Mouse (Mus musculus) testis, adult 2 months (tissue): ENCODE data around the gene Nfyc. TPM values are rescaled to one million over a fixed set of nuclear protein-coding genes. Genes with fewer than 3 reads are reported as not detected.

Experiments
- H3K27ac ChIP-seq: fragments of 200-500 bp; 2 replicates; pipeline ENCODE4 v1.5.1; 2012; ENCODE audit warnings: low read depth, low read length; ENCODE audit not compliant: control insufficient read depth, insufficient read depth
- H3K27me3 ChIP-seq: fragments of 200-500 bp; 2 replicates; pipeline ENCODE4 v1.6.1; 2012; ENCODE audit warnings: mild to moderate bottlenecking, low read length, moderate library complexity; ENCODE audit not compliant: control insufficient read depth, insufficient read depth
- H3K36me3 ChIP-seq: fragments of 200-500 bp; 2 replicates; pipeline ENCODE4 v1.6.1; 2012; ENCODE audit warnings: mild to moderate bottlenecking, low read length; ENCODE audit not compliant: control insufficient read depth, insufficient read depth
- H3K4me1 ChIP-seq: fragments of 200-500 bp; 2 replicates; pipeline ENCODE4 v1.6.1; 2012; ENCODE audit warnings: low read length; ENCODE audit not compliant: control insufficient read depth, insufficient read depth
- H3K4me3 ChIP-seq: fragments of 200-500 bp; 2 replicates; pipeline ENCODE4 v1.5.1; 2012; ENCODE audit warnings: low read depth, mild to moderate bottlenecking, low read length, moderate library complexity, mixed read lengths; ENCODE audit not compliant: control insufficient read depth
- CTCF ChIP-seq: fragments of 200-500 bp; IDR thresholded peaks from 2 replicates; pipeline ENCODE4 v1.5.1; 2012; ENCODE audit warnings: low read depth, mild to moderate bottlenecking, inconsistent platforms, low read length, moderate library complexity; ENCODE audit not compliant: control insufficient read depth, insufficient read depth, insufficient replicate concordance
- POLR2A ChIP-seq: fragments of 200-500 bp; IDR thresholded peaks from 2 replicates; pipeline ENCODE4 v1.6.1; 2012; ENCODE audit warnings: low read depth, mild to moderate bottlenecking, inconsistent platforms, low read length, moderate library complexity; ENCODE audit not compliant: control insufficient read depth
- polyA plus RNA-seq: library from polyadenylated mRNA; depleted of rRNA; stranded (reverse); fragments of >200 nt; gene quantifications from 2 replicates; pipeline ENCODE4 v1.2.3, GENCODE M21; 2012

Nfyc gene
- polyA plus RNA-seq, 1 experiment, result 70.3 TPM

DNA sequence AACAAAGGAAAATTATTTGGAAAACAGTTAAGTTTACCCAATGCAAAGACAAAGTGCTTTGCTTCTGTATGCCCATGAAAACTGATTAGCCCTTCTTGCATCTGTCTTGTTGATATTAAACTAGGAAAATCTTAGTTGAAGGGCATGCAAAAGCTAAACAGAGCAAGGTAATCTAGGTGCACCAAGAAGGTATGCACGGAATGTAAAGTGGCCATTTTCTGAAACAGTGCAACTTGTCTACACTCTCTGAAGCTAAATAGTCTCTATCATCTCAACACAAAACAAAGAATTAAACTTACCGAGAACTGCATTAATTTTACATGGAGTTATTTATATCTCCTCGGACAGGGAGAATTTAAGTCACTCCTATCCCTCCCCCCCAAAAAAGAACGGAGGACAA is 16.2 kb downstream of the Nfyc start:
- Histone ChIP-seq H3K27ac (peak overlapping the region; percentile 69; the same call in 1 of the 2 replicates), H3K4me3 (peak overlapping the region; percentile 64), H3K4me1 (peaks cover 2% of the 10 kb centered on the region), H3K27me3 (no peaks in the 10 kb centered on the region), H3K36me3 (no peaks in the 10 kb centered on the region)
- no peak for TF ChIP-seq CTCF
- TF ChIP-seq POLR2A, result no peak

DNA sequence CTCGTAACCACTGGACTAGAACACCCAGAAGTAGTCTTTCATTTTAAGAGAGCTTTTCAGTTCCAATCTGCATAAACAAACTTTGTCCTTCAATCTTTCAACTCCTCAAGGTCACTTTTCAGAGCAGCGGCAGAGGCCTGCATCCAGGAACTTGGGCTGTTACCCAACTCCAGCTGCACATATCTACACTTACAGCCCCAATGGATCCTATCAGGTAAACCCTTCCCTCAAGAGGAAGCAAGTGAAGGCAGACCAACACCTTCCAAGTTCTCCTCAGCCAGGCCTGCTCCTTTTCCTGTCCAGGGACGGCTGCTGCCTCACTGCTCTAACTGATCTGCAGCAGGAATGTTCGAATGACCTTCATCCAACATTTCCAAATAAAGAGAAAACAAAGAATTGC is 17.2 kb downstream of the Nfyc start:
- H3K4me1 ChIP-seq, result peaks cover 2% of the 10 kb centered on the region
- H3K27me3 ChIP-seq, result no peaks in the 10 kb centered on the region
- TF ChIP-seq POLR2A, result no peak
- no peak for TF ChIP-seq CTCF
- H3K4me3 ChIP-seq, result peak overlapping the region; percentile 54
- no peaks in the 10 kb centered on the region for H3K36me3 ChIP-seq
- peak overlapping the region; percentile 87 for H3K27ac ChIP-seq

DNA sequence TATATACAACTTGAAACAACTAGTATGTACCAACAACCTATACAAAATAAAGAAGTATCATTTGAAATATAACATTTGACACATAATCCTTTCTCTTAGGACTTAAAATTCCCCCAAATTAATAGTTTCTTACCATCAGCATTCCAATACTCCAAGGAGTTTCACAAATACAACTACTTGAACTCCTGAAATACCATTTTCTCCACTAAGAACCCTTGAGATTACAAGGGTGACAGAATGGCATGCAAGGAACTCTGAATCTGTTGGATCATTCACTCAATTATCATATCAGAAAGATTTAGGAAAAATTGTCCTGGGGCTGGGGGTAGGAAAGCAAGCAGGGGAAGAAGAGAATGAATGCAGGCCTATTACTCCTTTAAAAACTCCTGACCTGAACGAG is 17.6 kb downstream of the Nfyc start:
- no peaks in the 10 kb centered on the region for H3K36me3 ChIP-seq
- TF ChIP-seq POLR2A, result no peak
- no peak for TF ChIP-seq CTCF
- H3K27me3 ChIP-seq, result no peaks in the 10 kb centered on the region
- peak overlapping the region; percentile 87 for H3K27ac ChIP-seq
- no peak overlapping the region for H3K4me3 ChIP-seq
- H3K4me1 ChIP-seq, result peaks cover 2% of the 10 kb centered on the region

DNA sequence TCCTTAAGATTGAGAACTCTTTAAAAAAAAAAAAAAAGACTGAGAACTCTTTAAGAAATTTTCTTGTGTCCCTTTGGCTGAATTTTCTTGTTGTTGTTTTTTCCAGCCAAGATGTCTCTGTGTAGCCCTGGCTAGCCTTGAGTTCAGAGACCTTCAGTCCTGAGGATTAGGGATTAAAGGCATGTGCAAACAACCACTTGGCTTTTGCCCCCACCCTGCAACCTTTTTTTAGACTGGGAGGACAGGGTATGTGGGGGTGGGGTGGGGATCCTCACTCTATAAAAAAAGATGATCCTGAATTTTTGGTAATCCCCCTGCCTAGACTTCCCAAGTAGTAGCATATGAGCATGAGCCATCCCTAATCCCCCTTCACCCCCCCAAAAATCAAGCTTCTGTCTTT is 25.6 kb downstream of the Nfyc start:
- no peaks in the 10 kb centered on the region for H3K27me3 ChIP-seq
- H3K4me3 ChIP-seq, result no peak overlapping the region
- 0 out of 2 replicates have a peak overlapping the region, but pooled peaks have one; percentile 3 for H3K27ac ChIP-seq
- no peaks in the 10 kb centered on the region for H3K36me3 ChIP-seq
- TF ChIP-seq CTCF, result no peak
- no peak for TF ChIP-seq POLR2A
- H3K4me1 ChIP-seq, result no peaks in the 10 kb centered on the region

DNA sequence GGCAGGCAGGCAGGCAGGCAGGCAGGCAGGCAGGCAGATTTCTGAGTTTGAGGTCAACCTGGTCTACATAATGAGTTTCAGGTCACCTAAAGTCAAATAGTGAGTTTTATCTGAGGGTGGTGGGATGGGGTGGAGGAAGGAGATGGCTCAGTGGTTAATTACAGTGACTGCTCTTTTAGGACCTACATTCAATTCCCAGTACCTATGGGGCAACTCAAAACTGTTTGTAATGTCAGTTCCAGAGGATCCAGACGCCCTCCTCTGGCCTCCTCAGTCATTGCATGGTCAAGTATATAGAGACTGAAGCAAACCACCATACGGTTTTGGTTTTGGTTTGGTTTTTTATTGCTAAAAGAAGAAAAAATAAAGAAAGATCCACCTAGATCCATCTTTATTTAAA is 29.9 kb downstream of the Nfyc start:
- H3K4me3 ChIP-seq, result no peak overlapping the region
- H3K36me3 ChIP-seq, result no peaks in the 10 kb centered on the region
- no peak overlapping the region for H3K27ac ChIP-seq
- no peaks in the 10 kb centered on the region for H3K4me1 ChIP-seq
- TF ChIP-seq CTCF, result no peak
- TF ChIP-seq POLR2A, result no peak
- no peaks in the 10 kb centered on the region for H3K27me3 ChIP-seq

DNA sequence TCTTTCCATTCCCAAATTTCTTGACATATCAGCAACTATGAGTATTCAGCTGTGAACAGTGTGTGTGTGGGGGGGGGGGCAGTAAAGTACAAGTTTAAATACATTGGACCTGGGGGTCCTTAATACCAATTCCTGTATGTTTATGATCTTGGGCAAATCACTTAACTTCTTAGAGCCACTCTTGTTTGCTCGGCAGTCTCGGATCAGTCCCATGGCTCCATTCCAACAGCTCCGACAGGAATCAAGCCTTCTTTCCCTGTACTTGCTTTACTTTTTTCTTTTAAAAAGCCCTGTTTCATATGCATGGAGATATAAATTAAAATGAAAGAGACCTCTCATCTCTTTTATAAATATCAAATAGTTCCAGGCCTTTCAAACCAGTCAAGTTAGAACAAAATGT is 30.7 kb downstream of the Nfyc start:
- TF ChIP-seq CTCF, result no peak
- no peak for TF ChIP-seq POLR2A
- H3K27ac ChIP-seq, result no peak overlapping the region

DNA sequence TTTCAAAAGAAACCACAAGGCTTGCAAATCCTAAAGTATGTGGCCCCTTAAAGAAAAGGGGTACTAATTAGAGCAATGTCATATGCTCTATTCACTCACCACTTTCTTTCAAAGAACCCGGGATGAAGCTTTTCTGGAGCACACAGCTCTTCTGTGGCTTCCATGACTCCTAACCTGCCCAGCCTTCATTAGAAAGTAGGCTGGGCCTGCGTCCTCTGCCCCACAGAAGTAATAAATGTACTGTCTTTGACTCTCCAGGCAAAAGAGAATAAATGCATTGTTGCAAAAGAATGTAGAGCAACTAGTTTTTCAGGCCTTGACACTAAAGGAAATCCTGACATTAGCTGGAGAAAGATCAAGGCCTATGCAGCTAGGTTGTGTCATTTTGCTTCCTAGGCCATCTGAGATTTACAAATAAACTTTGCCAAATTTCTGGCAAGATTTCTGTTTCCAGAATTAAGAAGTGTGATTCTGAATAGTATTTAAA is 31.6 kb downstream of the Nfyc start:
- no peak for TF ChIP-seq CTCF
- no peak for TF ChIP-seq POLR2A
- no peaks in the 10 kb centered on the region for H3K36me3 ChIP-seq
- H3K4me3 ChIP-seq, result no peak overlapping the region
- no peaks in the 10 kb centered on the region for H3K4me1 ChIP-seq
- H3K27ac ChIP-seq, result no peak overlapping the region
- no peaks in the 10 kb centered on the region for H3K27me3 ChIP-seq

More for the DNA sequence above, 30.7 kb downstream of the Nfyc start:
- Histone ChIP-seq H3K4me1 (no peaks in the 10 kb centered on the region), H3K4me3 (no peak overlapping the region), H3K36me3 (no peaks in the 10 kb centered on the region), H3K27me3 (no peaks in the 10 kb centered on the region)
